Mouse (Mus musculus): ENCODE measurements around the gene Strip2.

The Strip2 gene

GRCm38 (mm10) chr6:30005851-30006250 is 89.0 kb downstream of the Strip2 start:
- no peak for DNase-seq (ENCODE audit: low read depth, low spot score)

GRCm38 (mm10) chr6:30009204-30009603 is 92.4 kb downstream of the Strip2 start:
- no peak for DNase-seq (ENCODE audit: low read depth, low spot score)
